ENCODE assay signal across 17 mouse cellular contexts in the genomic region with DNA sequence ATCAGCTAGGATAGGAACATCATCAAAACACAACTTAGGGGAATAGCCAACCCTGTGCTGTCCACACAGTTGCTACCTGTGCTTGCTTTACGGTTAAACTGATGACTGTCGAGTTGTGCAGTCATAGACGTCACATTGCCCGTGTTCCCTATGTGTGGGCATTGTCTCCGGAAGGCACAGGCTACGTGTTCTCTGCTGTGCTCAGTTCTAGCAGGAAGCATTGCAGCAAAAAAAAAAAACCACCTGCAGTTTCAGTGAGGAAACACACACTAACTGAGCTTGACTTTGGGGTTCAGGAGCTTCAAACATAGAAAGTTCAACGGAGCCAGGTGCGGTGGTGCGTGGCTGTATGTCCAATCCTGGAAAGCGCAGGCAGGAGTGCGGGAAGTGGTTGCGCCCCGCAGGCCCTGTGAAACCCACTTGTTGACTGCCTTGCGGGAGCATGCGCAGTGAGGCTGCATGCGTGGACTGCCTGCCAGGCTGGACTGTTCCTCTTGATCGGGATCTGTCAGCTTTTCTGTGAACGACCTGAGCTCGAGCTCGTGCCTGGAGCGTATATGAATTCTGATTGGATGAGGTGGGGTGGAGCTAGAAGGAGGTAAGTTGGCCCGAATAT.
DNase-seq lines count a peak whose midpoint lies in the region; ATAC-seq lines count a peak whose summit lies in the region.
"Had no signal": no experiment of that assay in that cellular context is flagged by ENCODE, and none has a peak within 500 bp of the region (broad histone marks: within the 10 kb centered on the region; RNA-seq: fewer than 3 reads in every experiment).

No protein-coding gene starts in this region.

- H3K4me3 ChIP-seq in heart, embryonic 12.5 days, result no peak overlapping the region
- H3K4me3 ChIP-seq: heart, embryonic 13.5 days; hindbrain, embryonic 15.5 days; left cerebral cortex, adult 2 months; myocyte had no signal

- H3K9me3 ChIP-seq in heart, embryonic 12.5 days (replicated peaks), result no peaks in the 10 kb centered on the region
- H3K9me3 ChIP-seq: heart, embryonic 13.5 days; hindbrain, embryonic 15.5 days had no signal

- no peak for ATAC-seq in heart, embryonic 12.5 days (ENCODE audit: insufficient number of reproducible peaks, low FRiP score)
- ATAC-seq: forebrain, embryonic 14.5 days had no signal

- intact Hi-C loops in heart, postnatal 36 days (cut with DNase I), result no loop called here

- H3K4me2 ChIP-seq in heart, embryonic 12.5 days, result no peak overlapping the region
- H3K4me2 ChIP-seq: heart, embryonic 13.5 days; hindbrain, embryonic 15.5 days; lung, embryonic 14.5 days had no signal

- WGBS in heart, embryonic 12.5 days, result 81% methylated on average over 22 of the region's 22 CpGs

- no peaks in the 10 kb centered on the region for H3K27me3 ChIP-seq in heart, embryonic 12.5 days (replicated peaks)
- H3K27me3 ChIP-seq: heart, embryonic 13.5 days; hindbrain, embryonic 15.5 days had no signal

- no peaks in the 10 kb centered on the region for H3K36me3 ChIP-seq in heart, embryonic 12.5 days
- H3K36me3 ChIP-seq: heart, embryonic 13.5 days; hindbrain, embryonic 15.5 days had no signal

- no peak overlapping the region for H3K9ac ChIP-seq in heart, embryonic 12.5 days
- H3K9ac ChIP-seq: heart, embryonic 13.5 days; hindbrain, embryonic 15.5 days; lung, embryonic 14.5 days had no signal

- H3K4me1 ChIP-seq in heart, embryonic 12.5 days (replicated peaks), result no peaks in the 10 kb centered on the region

- peak; percentile 90 for DNase-seq in heart, adult 11 months
- peak; percentile 45 for DNase-seq in B cell, adult 2 months
- DNase-seq in R1 (ENCODE audit: low read depth, low spot score), result peak; percentile 70
- peak; percentile 1 to 37 for DNase-seq in natural killer cell, adult 2 months (ENCODE audit: low spot score in 2 of 2)
- DNase-seq in retina, postnatal 1 day, result no peak
- DNase-seq in frontal cortex, postnatal 36 days (ENCODE audit: low spot score in 2 of 2), result no peak
- DNase-seq in heart, postnatal 36 days, result no peak
- DNase-seq: adrenal gland, postnatal 25 days; gastrocnemius, postnatal 10 days; lung, embryonic 14.5 days had no signal

- H3K27ac ChIP-seq in heart, embryonic 12.5 days (ENCODE audit: poor library complexity, severe bottlenecking), result no peak overlapping the region
- H3K27ac ChIP-seq: heart, embryonic 13.5 days; hindbrain, embryonic 15.5 days; kidney, postnatal 0 days; left cerebral cortex, adult 2 months had no signal

Comparison
In these comparisons a context has a peak if more than half of its experiments do, and no peak if none do; other contexts are left out.
1. DNase-seq: peak in heart, adult 11 months (single experiment), B cell, adult 2 months (2 of 2), R1 (single experiment) and natural killer cell, adult 2 months (2 of 2); none in retina, postnatal 1 day (single experiment), frontal cortex, postnatal 36 days (0 of 2) and heart, postnatal 36 days (0 of 2).